Mouse (Mus musculus) duodenum, adult 2 months (tissue): ENCODE results near the gene Sik3. TPM values are rescaled to one million over a fixed set of nuclear protein-coding genes. Genes with fewer than 3 reads are reported as not detected.

Source experiments
- polyA plus RNA-seq: library from polyadenylated mRNA; depleted of rRNA; stranded (reverse); fragments of >200 nt; gene quantifications from 2 replicates; pipeline ENCODE4 v1.2.3, GENCODE M21; 2012; ENCODE audit warnings: low replicate concordance; rRNA removed

Sik3 gene
- 10.6 and 12.4 TPM in 2 replicates for polyA plus RNA-seq

DNA sequence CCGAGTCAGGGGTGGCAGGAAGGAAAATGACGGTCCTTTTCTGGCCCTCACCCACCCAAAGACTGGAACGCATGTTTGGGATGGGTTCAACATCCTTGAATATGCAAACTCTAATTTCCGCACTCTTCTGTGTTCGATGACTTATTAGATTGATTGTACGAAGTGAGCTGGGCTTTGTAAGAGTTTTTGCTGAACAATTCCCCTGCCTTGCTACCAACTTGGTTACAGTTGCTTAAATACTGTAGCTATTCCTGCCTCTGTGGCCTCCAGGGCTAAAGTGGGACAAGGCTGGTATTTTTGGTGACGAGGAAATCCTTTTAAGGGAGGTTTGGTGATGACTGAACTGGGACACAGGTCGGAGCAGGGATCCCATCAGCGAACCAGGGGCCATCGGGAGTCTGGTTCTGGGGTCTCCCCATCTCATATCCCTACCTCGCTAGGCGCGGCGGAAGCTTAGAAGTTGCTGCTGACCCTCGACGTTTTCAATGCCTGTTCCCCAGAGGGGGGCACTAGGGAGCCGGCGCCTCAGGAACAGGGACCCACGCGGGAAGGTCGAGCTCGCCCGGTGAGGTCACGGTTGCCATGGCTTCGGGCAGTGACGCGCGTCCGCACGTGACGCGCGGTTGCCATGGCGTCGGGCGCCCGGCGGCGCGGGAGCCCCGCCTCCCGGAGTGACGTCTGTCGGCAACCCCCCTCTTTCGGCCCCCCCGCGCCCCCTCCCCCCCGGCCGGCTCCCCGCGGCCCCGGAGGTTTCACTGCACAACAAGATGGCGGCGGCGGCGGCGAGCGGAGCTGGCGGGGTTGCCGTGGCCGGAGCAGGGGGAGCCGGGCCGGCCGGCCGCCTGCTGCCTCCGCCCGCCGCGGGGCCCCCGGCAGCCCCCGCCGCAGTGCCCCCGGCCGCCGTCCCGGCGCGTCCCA lies at the start of gene Sik3, which contains the start of gene Pafah1b2:
TSS of gene Sik3 (plus strand) at position 730 of the 918 bp plus-strand sequence.
TSS of gene Pafah1b2 (minus strand) at position 600 of the 918 bp plus-strand sequence.

DNA sequence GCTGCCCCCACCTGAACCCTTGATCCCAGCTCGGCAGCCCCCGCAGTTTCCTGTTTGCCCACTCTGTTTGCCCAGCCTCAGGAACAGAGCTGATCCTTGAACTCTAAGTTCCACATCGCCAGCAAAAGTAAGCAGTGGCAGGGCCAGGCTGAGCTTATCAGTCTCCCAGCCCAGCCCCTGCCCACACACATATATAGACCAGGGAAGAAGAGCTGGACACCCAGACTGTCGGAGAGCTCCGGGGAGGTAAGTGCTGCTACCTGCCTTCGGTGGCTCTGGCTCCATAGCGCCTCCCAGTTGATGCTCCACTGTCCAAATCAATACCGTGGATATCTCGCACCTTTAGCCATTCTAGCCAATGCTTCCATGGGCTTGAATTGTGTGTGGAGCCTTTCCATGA lies 215.9 kb downstream of the Sik3 start, which contains the start of gene Apoa1:
TSS of gene Apoa1 (plus strand) at position 90 of the 400 bp plus-strand sequence.

DNA sequence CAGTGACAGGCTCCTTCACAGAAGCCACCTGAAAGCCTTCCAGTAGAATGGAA lies 222.8 kb downstream of the Sik3 start, which contains the start of gene Apoc3:
TSS of gene Apoc3 (minus strand) at position 41 of the 53 bp plus-strand sequence.

DNA sequence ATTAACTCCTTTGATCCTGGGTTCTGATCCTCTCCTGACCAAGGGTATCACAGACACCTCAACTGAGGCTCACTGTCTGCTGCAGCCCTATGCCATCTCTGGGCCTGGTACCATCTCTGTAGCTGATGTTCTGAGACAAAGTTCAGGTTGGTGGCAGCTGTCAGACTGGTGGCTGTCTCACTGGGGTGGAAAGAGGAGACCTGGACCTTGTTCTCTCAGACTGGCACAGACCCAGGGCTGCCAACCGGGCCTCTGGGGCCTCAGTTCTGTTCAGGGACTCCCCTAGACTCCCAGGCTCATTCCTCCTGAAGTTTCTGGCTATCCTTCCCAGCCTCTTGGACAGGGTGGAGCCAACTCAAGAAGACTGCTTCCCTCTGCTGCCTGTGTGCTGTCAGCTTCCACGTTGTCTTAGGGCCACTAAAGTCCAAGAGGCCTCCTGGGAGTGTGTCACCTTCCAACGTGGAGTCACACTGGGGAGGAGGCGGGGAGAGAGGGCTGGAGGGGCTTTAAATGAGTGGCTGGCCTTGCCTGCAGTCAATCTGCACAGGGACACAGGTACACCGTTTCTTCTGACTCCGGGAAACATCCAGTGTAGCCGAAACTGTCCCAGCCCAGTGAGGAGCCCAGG lies 228.0 kb downstream of the Sik3 start, which contains the start of gene Apoa4:
TSS of gene Apoa4 (plus strand) at position 171 of the 628 bp plus-strand sequence.

DNA sequence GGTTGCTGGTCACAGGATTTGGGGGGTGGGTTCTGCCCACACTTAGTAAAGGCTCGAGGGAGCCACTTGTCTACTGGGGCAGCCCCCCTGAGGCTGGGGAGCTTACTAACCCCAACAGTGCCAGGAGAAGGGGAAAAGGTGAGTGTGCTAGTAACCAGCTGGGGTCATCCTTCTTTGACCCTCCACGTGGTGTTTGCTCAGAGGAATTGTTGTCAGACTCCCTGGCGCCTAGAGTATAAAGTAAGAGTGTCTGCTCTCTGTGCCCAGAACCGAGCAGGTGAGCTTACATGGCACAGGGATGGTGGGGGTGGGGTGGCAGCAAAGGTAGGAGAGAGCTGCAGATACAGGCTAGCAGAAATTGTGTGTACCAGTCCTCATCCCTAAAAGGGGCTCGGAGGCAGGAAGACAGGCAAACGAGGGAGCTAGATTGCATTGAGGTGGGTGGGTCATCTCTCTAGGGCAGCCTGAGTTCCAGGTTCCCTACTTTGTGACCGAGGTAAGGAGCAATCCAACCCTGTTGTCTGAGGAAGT lies 255.8 kb downstream of the Sik3 start, which contains the start of gene Apoa5:
TSS of gene Apoa5 (plus strand) at position 291 of the 531 bp plus-strand sequence.

DNA sequence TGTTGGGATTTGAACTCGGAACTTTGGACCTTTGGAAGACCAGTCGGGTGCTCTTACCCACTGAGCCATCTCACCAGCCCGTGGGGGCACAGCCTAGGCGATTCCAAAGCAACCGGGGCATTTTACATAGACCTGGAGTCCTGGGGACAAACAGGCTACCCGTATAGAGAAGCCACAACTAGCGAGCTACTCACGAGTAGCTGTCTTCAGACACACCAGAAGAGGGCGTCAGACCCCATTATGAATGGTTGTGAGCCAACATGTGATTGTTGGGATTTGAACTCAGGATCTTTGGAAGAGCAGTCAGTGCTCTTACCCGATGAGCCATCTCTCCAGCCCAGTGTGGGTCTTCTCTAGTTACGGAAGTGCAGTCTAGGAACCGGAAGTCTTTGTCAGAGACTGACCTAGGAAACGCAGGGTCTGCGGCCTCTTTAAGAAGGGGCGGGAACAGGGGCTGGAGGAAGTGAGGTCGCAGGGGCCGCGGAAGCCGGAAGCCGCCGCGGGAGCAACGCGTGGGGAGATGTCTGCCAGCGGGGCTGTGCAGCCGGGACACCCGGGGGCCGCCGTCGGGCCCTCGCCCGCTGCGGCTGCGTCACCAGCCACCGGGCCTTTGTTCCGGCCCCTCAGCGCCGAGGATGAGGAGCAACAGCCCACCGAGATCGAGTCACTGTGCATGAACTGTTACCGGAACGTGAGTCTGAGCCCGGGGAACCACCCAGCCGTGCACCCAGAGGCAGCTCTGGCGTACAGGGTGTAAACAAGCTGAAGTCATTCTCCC lies 260.2 kb downstream of the Sik3 start, which contains the start of gene Zpr1:
TSS of gene Zpr1 (plus strand) at position 388 of the 778 bp plus-strand sequence.

Other genes with a start within 250 kb of the Sik3 start
- gene Cep164, start 184.1 kb upstream of the Sik3 start, polyA plus RNA-seq, result 7.9 and 16.0 TPM in 2 replicates
- 2.7 and 8.6 TPM in 2 replicates for gene Bace1, start 174.2 kb upstream of the Sik3 start, polyA plus RNA-seq
- 24.1 and 27.1 TPM in 2 replicates for gene Pcsk7, start 106.3 kb upstream of the Sik3 start, polyA plus RNA-seq
- gene Rnf214, start 105.9 kb upstream of the Sik3 start, polyA plus RNA-seq, result 5.5 and 7.7 TPM in 2 replicates
- 377 and 413 TPM in 2 replicates for gene Tagln, start 76.8 kb upstream of the Sik3 start, polyA plus RNA-seq
- 399 and 719 TPM in 2 replicates for gene Sidt2, start 57.6 kb upstream of the Sik3 start, polyA plus RNA-seq
- 11.5 and 19.1 TPM in 2 replicates for gene Pafah1b2, start 130 bp upstream of the Sik3 start, polyA plus RNA-seq
- gene Apoa1, start 215.8 kb downstream of the Sik3 start, polyA plus RNA-seq, result 2,399 and 15,361 TPM in 2 replicates
- gene Apoc3, start 222.8 kb downstream of the Sik3 start, polyA plus RNA-seq, result 677 and 6,693 TPM in 2 replicates
- 2,473 and 8,795 TPM in 2 replicates for gene Apoa4, start 227.9 kb downstream of the Sik3 start, polyA plus RNA-seq